Mouse (Mus musculus) hindbrain, embryonic 15.5 days (tissue): ENCODE data around the gene Abhd17c. TPM values are rescaled to one million over a fixed set of nuclear protein-coding genes. Genes with fewer than 3 reads are reported as not detected.
"Not testable (repeated sequence)": the region's sequence is repeated elsewhere in the genome, so short reads cannot be mapped to it uniquely, and the experiment has no call there.

Source experiments
- ATAC-seq: fragments of 200-750 bp; cut with Nextera tagmentation; 2 replicates; pipeline ENCODE4 v1.8.0; 2017; ENCODE audit warnings: low read depth, moderate number of reproducible peaks, moderate TSS enrichment; ENCODE audit not compliant: low FRiP score
- H3K27ac ChIP-seq: fragments of 300-500 bp; sonication (generic); replicated peaks from 2 replicates; pipeline ENCODE4 v1.5.1; 2015; ENCODE audit warnings: mild to moderate bottlenecking, inconsistent platforms
- H3K27me3 ChIP-seq: fragments of 300-500 bp; sonication (generic); 2 replicates; pipeline ENCODE4 v1.6.1; 2015; ENCODE audit warnings: control low read depth, inconsistent platforms
- H3K36me3 ChIP-seq: fragments of 300-500 bp; sonication (generic); 2 replicates; pipeline ENCODE4 v1.6.1; 2015; ENCODE audit warnings: control low read depth, inconsistent platforms
- H3K4me1 ChIP-seq: fragments of 300-500 bp; sonication (generic); replicated peaks from 2 replicates; pipeline ENCODE4 v1.6.1; 2015; ENCODE audit warnings: control low read depth, inconsistent platforms
- H3K4me2 ChIP-seq: fragments of 300-500 bp; sonication (generic); 2 replicates; pipeline ENCODE4 v1.6.1; 2015; ENCODE audit warnings: moderate library complexity, mild to moderate bottlenecking, inconsistent platforms
- H3K4me3 ChIP-seq: fragments of 300-500 bp; sonication (generic); 2 replicates; pipeline ENCODE4 v1.5.1; 2015; ENCODE audit warnings: mild to moderate bottlenecking, inconsistent platforms
- H3K9ac ChIP-seq: fragments of 300-500 bp; sonication (generic); 2 replicates; pipeline ENCODE4 v1.6.1; 2015; ENCODE audit warnings: inconsistent platforms
- H3K9me3 ChIP-seq: fragments of 300-500 bp; sonication (generic); 2 replicates; pipeline ENCODE4 v1.6.1; 2016; ENCODE audit warnings: control low read depth, inconsistent platforms
- WGBS: fragments of 180-500 bp; shearing (Covaris S2); methylation state at CpG from one replicate; pipeline ENCODE4 v1.1.7; 2015; 5-methylcytosine and 5-hydroxymethylcytosine counted together
- polyA plus RNA-seq: library from polyadenylated mRNA; unstranded; fragments of >200 nt; fragmentation: Nextera tagmentation; extraction: Ambion mirVana; gene quantifications from 2 replicates; pipeline ENCODE4 v1.2.1, GENCODE M21; 2015

The Abhd17c gene
- polyA plus RNA-seq, 1 experiment from 2014 or later, result 76.6 TPM

GRCm38 (mm10) chr7:84132704-84133103 lies 19.0 kb downstream of the Abhd17c start:
- no peaks in the 10 kb centered on the region for H3K27me3 ChIP-seq
- H3K9me3 ChIP-seq, result no peaks in the 10 kb centered on the region
- H3K4me3 ChIP-seq, result no peak overlapping the region
- H3K4me2 ChIP-seq, result no peak overlapping the region
- H3K9ac ChIP-seq, result no peak overlapping the region
- peaks cover 16% of the 10 kb centered on the region for H3K4me1 ChIP-seq
- no peak for ATAC-seq
- WGBS, result 50% methylated on average over 1 of the region's 1 CpGs
- H3K27ac ChIP-seq, result no peak overlapping the region
- no peaks in the 10 kb centered on the region for H3K36me3 ChIP-seq

- Histone ChIP-seq H3K9me3 (no peaks in the 10 kb centered on the region), H3K9ac (no peak overlapping the region), H3K27ac (no peak overlapping the region), H3K4me1 (peaks cover 15% of the 10 kb centered on the region), H3K27me3 (no peaks in the 10 kb centered on the region), H3K4me3 (no peak overlapping the region), H3K4me2 (no peak overlapping the region), H3K36me3 (no peaks in the 10 kb centered on the region)
- ATAC-seq, result no peak
- WGBS, result 91% methylated on average over 4 of the region's 4 CpGs
Measured at GRCm38 (mm10) chr7:84131736-84132135, 20.0 kb downstream of the Abhd17c start.

GRCm38 (mm10) chr7:84128661-84129060 lies 23.0 kb downstream of the Abhd17c start:
- Histone ChIP-seq H3K4me3 (no peak overlapping the region), H3K27me3 (no peaks in the 10 kb centered on the region), H3K27ac (no peak overlapping the region), H3K9me3 (no peaks in the 10 kb centered on the region), H3K9ac (no peak overlapping the region), H3K36me3 (no peaks in the 10 kb centered on the region), H3K4me1 (peaks cover 12% of the 10 kb centered on the region), H3K4me2 (no peak overlapping the region)
- no peak for ATAC-seq
- WGBS, result 75% methylated on average over 8 of the region's 8 CpGs

DNA sequence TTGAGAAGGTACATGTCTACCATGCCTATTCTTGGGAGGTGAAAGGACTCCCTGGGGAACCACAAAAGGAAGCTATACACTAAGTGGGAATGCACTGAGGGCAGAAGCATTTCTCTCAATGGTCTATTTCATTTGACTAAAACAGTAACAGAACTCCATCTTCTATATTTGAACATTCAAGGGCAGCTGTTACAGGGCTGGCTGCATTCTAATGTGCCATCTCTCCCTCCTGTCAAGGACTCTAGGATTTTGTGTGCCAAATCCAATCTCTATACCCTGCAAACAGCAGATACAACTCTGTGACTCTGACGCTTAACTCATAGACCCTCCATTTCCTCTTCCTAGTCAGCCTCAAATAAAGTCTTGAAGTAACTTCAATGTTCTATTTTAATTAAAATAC lies 26.0 kb downstream of the Abhd17c start:
- no peaks in the 10 kb centered on the region for H3K27me3 ChIP-seq
- no peaks in the 10 kb centered on the region for H3K36me3 ChIP-seq
- H3K9ac ChIP-seq, result no peak overlapping the region
- H3K27ac ChIP-seq, result no peak overlapping the region
- H3K4me2 ChIP-seq, result no peak overlapping the region
- peaks cover 17% of the 10 kb centered on the region for H3K4me1 ChIP-seq
- 92% methylated on average over 1 of the region's 1 CpGs for WGBS
- no peak overlapping the region for H3K4me3 ChIP-seq
- ATAC-seq, result no peak
- H3K9me3 ChIP-seq, result no peaks in the 10 kb centered on the region

DNA sequence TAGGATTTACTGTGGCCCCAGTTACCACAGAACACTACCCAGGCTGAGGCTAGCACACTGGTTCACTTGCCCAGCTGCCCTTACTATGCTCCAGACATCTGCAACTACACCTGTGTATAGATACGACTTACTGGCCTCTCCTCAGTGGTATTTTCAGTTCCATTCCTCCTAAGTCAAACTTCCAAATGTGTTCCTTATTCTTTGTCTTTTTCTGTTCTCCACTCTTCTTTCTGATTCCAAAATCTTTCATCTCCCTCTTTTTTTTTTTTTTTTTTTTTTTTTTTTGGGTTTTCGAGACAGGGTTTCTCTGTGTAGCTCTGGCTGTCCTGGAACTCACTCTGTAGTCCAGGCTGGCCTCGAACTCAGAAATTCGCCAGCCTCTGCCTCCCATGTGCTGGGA lies 28.0 kb downstream of the Abhd17c start:
- not testable (repeated sequence) for H3K9me3 ChIP-seq, ATAC-seq, H3K4me2 ChIP-seq, H3K4me3 ChIP-seq, H3K9ac ChIP-seq, H3K27me3 ChIP-seq, H3K27ac ChIP-seq, H3K36me3 ChIP-seq
- 95% methylated on average over 3 of the region's 4 CpGs for WGBS
- H3K4me1 ChIP-seq, result peaks cover 20% of the 10 kb centered on the region

DNA sequence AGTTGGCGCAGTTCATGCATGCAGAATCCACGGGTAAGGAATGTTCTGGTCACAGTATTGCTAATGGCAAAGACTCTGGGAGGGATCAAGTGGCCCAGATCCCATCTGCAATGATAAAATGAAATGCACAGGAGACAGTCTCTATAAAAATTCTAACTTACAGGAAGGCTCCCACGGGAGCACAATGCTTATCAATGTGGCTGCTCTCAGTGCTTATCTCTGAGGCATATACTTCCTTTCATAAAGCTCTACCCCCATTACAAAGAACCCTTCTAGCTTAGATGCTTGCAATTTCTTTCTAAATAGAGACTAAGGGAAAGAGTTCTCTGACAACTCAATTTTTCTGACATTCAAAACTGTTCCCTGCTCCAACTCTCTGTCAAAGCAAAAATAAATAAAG lies 29.9 kb downstream of the Abhd17c start:
- Histone ChIP-seq H3K4me1 (peaks cover 30% of the 10 kb centered on the region), H3K27me3 (no peaks in the 10 kb centered on the region), H3K9me3 (no peaks in the 10 kb centered on the region), H3K27ac (no peak overlapping the region), H3K9ac (no peak overlapping the region), H3K36me3 (no peaks in the 10 kb centered on the region), H3K4me2 (no peak overlapping the region), H3K4me3 (no peak overlapping the region)
- no peak for ATAC-seq
- 81% methylated on average over 3 of the region's 3 CpGs for whole genome bisulfite sequencing

GRCm38 (mm10) chr7:84120142-84120760 lies 31.4 kb downstream of the Abhd17c start:
- Histone ChIP-seq H3K36me3 (no peaks in the 10 kb centered on the region), H3K9me3 (no peaks in the 10 kb centered on the region), H3K27me3 (no peaks in the 10 kb centered on the region), H3K4me3 (no peak overlapping the region), H3K27ac (no peak overlapping the region), H3K4me1 (peaks cover 40% of the 10 kb centered on the region), H3K4me2 (no peak overlapping the region), H3K9ac (no peak overlapping the region)
- WGBS, result 79% methylated on average over 5 of the region's 5 CpGs
- ATAC-seq, result no peak

- H3K27me3 ChIP-seq, result no peaks in the 10 kb centered on the region
- H3K9ac ChIP-seq, result no peak overlapping the region
- H3K27ac ChIP-seq, result 0 out of 2 replicates have a peak overlapping the region, but pooled peaks have one; percentile 12
- H3K4me1 ChIP-seq, result peaks cover 48% of the 10 kb centered on the region
- no peak overlapping the region for H3K4me2 ChIP-seq
- no peak for ATAC-seq
- no peak overlapping the region for H3K4me3 ChIP-seq
- no peaks in the 10 kb centered on the region for H3K36me3 ChIP-seq
- H3K9me3 ChIP-seq, result no peaks in the 10 kb centered on the region
- 46% methylated on average over 12 of the region's 12 CpGs for WGBS
Measured at GRCm38 (mm10) chr7:84119216-84120105, 32.2 kb downstream of the Abhd17c start.

DNA sequence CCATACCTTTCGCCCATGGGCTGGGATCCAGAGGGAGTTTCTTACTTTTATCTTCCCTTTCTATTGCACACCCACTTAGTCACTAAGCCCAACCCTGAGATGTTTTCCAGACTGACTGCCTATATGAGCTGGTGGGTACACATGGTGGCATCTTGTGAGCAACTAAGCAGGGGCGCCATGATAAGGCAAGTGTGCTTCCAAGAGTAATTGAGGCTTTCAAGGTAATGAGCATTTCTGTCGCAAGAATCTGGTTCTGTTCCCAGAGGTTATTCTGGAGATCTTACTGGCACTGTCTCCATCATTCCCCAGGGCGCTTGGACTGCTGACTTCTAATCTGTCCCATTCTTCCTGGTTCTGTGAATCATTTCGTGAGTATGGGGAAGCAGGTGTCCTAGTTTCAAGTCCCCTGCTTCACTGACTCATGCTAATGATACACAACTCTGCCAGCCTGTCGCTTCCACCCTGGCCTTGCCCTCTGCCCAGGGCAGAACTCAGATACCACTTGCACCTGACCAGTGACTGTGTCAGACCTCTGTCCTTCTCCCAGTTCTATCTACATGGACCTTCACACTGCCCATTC lies 34.1 kb downstream of the Abhd17c start:
- ATAC-seq, result no peak

GRCm38 (mm10) chr7:84116621-84117542 lies 34.8 kb downstream of the Abhd17c start:
- H3K36me3 ChIP-seq, result no peaks in the 10 kb centered on the region
- 78% methylated on average over 7 of the region's 7 CpGs for WGBS
- no peaks in the 10 kb centered on the region for H3K9me3 ChIP-seq
- no peak overlapping the region for H3K9ac ChIP-seq
- no peak overlapping the region for H3K4me3 ChIP-seq
- H3K4me2 ChIP-seq, result no peak overlapping the region
- H3K27me3 ChIP-seq, result no peaks in the 10 kb centered on the region
- no peak overlapping the region for H3K27ac ChIP-seq
- ATAC-seq, result no peak
- H3K4me1 ChIP-seq, result peaks cover 68% of the 10 kb centered on the region

More for the DNA sequence above, 34.1 kb downstream of the Abhd17c start:
- WGBS, result 85% methylated on average over 6 of the region's 6 CpGs
- H3K4me3 ChIP-seq, result no peak overlapping the region
- H3K9me3 ChIP-seq, result no peaks in the 10 kb centered on the region
- H3K27ac ChIP-seq, result no peak overlapping the region
- H3K36me3 ChIP-seq, result no peaks in the 10 kb centered on the region
- no peak overlapping the region for H3K4me2 ChIP-seq
- no peak overlapping the region for H3K9ac ChIP-seq
- no peaks in the 10 kb centered on the region for H3K27me3 ChIP-seq
- peaks cover 65% of the 10 kb centered on the region for H3K4me1 ChIP-seq

DNA sequence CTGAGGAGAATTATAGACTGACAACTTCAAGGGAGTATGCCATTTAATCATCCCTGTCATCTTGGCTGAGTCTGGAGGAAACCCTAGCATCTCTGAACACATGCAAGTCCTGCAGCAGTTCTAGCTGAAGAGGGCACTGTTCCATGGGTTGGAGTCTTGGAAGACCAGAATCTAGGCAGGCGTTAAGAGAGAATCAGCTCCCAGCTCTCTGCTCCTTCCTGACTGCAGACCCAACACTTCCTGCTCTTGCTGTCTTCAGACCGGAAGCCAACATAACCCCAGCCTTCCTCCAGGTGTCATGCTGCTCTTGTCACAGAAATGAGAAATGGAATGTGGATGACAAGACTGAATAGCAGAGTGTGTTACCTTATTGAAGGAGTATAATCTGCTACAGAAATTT lies 36.3 kb downstream of the Abhd17c start:
- Histone ChIP-seq H3K9me3 (no peaks in the 10 kb centered on the region), H3K4me3 (no peak overlapping the region), H3K9ac (no peak overlapping the region), H3K4me1 (peaks cover 72% of the 10 kb centered on the region), H3K4me2 (no peak overlapping the region), H3K27ac (no peak overlapping the region), H3K36me3 (no peaks in the 10 kb centered on the region), H3K27me3 (no peaks in the 10 kb centered on the region)
- ATAC-seq, result no peak
- WGBS, result 68% methylated on average over 2 of the region's 2 CpGs
